Mouse (Mus musculus): ENCODE results near the gene Map4.

DNA sequence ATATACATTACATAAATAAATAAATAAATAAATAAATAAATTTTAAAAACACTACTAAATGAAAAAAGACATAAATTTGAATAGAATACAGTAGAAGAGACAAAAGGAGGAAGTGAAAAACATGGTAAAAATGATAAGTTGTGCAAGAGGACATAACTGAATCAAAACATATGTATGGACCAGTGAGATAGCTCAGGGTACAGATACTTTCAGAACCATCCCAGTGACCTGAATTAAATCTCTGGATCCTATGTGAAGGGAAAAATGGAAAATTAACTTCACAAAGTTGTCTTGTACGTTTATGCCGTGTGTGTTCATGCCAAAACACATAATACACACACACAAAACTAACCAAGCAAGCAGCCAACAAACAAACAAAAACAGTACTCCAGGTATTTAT, 192.1 kb downstream of the Map4 start:
- no peak for TF ChIP-seq CTCF (IDR thresholded peaks at IDR 0.05; ENCODE audit: borderline replicate concordance, extremely low read depth, insufficient read depth, insufficient read length)
- no peak for TF ChIP-seq POLR2A (IDR thresholded peaks at IDR 0.05; ENCODE audit: borderline replicate concordance, extremely low read depth, insufficient read depth, insufficient read length, poor library complexity, severe bottlenecking)
